Mouse (Mus musculus): ENCODE measurements around the gene Dhrs7c.

Gene Dhrs7c

DNA sequence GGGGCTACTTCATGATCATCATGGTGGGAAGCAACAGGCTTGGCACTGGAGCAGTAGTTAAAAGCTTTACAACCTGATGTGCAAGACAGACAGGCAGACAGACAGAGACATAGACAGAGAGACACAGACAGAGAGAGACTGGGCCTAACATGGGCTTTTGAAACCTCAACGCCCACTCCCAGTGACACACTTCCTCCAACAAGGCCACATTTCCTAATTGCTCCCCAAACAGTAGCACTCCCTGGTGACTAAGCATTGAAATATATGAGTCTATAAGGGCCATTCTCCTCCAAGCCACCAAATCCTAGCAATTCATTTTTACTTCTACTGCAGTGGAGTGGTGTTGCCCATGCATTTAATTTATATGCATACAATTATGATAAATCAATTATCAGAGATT is 41.8 kb downstream of the Dhrs7c start:
- DNase-seq (ENCODE audit: low read depth, low spot score), result no peak

DNA sequence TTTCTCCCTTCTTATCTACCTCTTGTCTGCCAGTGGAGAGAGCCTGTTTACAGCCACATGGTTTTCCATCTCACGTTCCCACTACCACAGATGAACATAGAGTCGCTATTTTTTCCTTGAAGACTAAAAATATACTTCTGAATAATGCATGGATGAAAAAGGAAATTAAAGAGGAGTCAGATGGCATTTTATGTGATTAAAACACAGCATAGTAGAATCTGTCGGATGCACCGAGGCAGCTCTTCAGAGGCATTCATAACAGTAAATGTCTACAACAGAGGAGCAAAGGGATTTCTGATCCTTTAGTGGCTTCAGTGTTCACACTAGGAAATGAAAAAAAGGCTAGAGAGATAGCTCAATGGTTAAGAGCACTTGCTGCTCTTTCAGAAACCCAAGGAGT is 47.2 kb downstream of the Dhrs7c start:
- no peak for DNase-seq (ENCODE audit: low read depth, low spot score)

GRCm38 (mm10) chr11:67851770-67852169 is 53.8 kb downstream of the Dhrs7c start:
- no peak for DNase-seq (ENCODE audit: low read depth, low spot score)

DNA sequence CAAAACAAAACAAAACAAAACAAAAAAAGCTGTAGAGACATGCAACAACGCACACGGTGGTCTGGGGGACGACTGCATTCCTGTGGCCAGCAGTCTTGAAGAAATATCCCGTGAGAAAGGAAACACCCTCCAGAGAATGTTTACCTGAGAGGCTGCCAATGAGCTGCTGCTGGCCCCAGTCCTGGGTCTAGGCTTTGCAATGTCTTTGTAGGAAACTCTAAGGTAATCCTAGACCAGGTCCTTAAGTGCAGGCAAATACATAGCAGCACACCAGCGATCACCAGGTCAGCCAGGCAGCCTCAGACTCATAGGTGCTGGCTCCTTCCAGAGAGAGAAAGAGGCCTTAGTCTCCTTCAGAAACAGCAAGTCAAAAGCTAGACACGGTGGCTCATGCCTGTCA is 56.0 kb downstream of the Dhrs7c start:
- no peak for DNase-seq (ENCODE audit: low read depth, low spot score)

GRCm38 (mm10) chr11:67855035-67855434 is 57.0 kb downstream of the Dhrs7c start:
- DNase-seq (ENCODE audit: low read depth, low spot score), result peak; percentile 60

DNA sequence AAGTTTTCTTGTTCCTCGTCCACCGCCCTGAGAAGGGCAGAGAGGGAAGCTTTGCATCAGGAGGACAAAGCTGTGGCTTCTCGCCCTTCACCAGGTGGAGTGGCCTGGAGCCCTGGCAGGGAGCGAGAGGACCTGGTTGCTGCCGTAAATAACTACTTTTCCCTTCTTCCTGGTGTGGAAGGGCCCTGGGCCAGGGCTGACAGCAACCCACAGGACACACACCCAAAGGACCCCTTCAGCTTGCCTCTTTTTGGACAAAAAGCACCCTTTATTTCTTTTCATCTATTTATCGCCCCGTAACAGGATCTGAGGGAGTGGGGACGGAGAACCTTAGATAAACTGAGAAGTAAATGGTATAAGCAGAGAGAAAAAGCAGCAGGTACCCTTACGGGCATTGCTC is 60.5 kb downstream of the Dhrs7c start:
- no peak for DNase-seq (ENCODE audit: low read depth, low spot score)

DNA sequence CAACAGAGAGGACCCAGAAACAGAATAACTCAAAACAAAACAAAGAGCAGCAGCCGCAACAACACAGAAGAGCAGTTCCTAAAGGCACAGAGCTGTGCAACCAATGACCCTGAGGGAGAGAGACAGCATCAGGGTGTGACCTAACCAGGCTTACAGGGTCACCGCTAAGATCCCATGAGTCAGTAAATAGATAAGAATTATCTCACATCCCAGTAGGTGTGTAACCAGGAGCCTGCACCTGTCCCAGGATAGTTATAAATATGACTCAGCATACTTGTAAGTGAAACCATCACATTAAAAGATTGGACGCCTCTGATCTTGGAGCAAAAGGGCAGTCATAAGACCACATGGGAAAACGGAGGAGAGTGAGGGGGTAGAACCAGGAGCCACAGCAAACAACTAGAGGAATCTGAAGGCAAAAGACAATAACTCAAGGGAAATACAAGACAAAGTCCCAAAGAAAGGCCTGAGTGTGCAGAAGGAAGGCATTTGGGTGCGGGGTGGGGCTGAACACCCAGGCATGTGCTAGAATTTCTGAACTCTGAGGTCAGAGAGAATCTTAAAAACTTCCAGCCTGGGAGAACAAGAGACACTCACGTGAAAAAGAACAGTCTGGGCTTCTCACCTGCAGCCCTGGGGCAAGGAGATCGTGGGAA is 62.9 kb downstream of the Dhrs7c start:
- no peak for DNase-seq (ENCODE audit: low read depth, low spot score)

DNA sequence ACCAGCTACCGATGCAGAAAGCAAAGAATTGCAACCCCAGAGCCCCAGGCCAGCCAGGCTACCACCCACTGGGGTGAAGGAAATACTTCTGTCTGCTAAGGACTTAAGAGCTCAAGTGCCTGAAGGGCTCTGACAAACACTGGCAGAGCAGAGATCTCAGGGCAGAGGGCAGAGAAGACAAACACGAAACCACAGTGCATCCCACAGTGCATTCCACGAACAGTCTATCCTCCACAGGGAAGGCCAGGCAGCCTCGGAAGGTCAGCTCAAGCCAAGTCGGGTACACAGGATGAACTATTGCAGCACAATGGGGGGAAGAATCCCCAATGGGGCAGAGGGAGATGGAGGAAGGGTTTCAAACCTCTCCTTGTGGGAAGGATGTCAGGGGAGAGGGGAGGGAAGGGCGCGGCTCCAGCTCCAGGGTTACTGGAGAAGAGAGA is 63.4 kb downstream of the Dhrs7c start:
- DNase-seq (ENCODE audit: low read depth, low spot score), result peak; percentile 53

- peak; percentile 53 for DNase-seq (ENCODE audit: low read depth, low spot score)
Measured at GRCm38 (mm10) chr11:67865100-67865499, 67.1 kb downstream of the Dhrs7c start.

All from 3T3-L1 (cell line).